Mouse (Mus musculus): Measurements from ENCODE around the gene Mesp1.
"Not testable (repeated sequence)": the region's sequence is repeated elsewhere in the genome, so short reads cannot be mapped to it uniquely, and the experiment has no call there.

Mesp1 gene

GRCm38 (mm10) chr7:79793688-79794087 is at the start of gene Mesp1:
Gene Mesp1 (minus strand): TSS chr7:79793788.
- no peak for DNase-seq

GRCm38 (mm10) chr7:79842163-79842562 is 48.6 kb upstream of the Mesp1 start:
- no peak for DNase-seq

DNA sequence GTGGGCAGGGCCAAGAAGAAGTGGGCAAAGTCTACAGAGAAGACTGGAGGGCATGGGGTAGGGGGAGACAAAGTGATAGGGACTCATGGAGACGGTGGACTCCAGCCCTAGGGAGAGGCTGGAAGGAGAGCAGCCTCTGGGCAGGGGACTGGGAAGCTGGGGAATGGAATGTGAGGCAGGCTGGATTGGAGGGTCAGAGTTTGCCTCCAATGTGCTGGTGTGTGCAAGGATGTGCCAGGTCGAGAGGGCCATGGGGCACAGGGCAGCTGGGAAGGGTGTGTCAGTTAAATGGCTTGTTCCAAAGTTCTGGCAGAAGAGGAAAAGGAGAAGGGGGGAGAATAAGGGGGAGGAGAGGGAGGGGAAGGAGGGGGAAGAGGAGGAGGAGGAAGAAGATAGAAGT is 43.7 kb upstream of the Mesp1 start:
- no peak for DNase-seq

DNA sequence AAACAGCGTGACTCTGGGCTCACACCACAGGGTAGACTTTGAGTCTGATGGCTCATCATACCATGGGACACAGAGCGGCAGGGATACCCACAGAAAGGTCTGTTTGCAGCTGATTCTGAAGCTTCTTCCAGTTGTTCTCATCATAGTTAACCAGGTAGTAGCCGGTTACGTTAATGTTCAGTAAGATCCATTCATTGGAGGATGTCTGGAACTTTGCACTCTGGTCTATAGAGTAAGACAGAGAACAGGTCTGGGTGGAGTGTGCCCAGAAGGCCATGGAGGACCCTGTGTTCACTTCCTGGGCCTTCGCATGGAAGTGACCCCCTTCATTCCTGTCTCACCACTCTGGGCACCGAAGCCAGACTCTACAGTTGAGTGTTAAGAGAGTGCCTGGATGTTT is 41.6 kb upstream of the Mesp1 start:
- DNase-seq = no peak

- DNase-seq = no peak
Measured at GRCm38 (mm10) chr7:79832980-79833379, 39.4 kb upstream of the Mesp1 start.

DNA sequence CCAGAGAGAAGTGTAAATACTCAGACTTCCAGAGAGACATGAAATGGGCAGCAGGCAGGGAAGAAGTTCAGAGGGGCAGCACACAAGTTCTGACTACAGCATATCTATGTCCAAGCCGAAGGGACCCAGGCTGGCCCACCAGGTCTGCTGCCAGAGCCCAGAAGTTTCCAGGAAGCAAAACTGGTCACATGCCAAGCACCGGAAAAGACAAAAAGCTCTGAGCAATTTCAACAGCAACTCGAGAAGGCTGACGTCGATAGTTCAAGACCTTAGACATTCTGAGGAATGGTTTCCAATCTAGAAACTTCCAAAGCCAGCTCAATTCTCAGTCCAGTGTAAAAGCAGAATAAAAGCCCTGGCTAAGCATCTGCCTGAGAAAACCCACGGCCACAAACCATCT is 38.0 kb upstream of the Mesp1 start:
- DNase-seq = no peak

GRCm38 (mm10) chr7:79831145-79831544 is 37.6 kb upstream of the Mesp1 start:
- DNase-seq = no peak

DNA sequence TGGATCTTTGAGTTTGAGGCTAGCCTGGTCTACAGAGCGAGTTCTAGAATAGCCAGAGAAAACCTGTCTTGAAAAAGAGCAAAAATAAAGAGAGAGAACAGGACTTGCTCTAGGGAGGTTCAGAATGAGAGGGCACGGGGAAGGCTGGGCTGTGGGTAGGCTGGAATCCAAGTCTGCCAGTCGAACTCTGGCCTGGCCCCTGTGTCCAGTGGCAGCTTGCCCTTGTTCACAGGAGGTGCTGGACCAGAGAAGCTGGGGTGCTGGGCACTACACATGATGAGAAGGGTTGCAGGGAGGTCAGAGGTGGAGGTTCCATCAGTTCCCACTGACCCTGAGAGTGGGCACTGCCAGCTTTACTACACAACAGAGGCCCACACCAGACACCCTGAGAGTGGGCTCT is 34.8 kb upstream of the Mesp1 start:
- DNase-seq = no peak

- no peak for DNase-seq
Measured at GRCm38 (mm10) chr7:79822092-79822695, 28.6 kb upstream of the Mesp1 start.

GRCm38 (mm10) chr7:79819996-79820395 is 26.4 kb upstream of the Mesp1 start:
- DNase-seq = no peak

DNA sequence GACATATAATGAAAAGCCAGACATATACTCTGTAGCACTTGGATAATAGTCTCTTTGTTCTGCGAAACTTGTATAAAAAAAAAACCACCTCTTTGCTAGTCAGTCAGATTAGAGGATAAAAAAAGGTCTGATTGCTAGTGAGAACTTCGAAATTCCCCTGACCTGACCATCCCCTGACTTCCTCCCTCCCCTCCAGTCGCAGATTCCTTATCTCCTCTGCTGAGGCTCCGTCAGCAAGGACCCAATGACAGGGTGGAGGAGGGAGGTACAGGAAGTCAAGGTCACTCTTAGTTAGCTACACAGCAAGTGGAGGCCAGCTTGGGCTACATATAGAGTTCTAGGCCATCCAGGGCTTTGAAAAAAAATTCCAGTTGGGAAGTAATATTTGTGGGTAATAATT is 25.9 kb upstream of the Mesp1 start:
- no peak for DNase-seq

- DNase-seq = no peak
Measured at GRCm38 (mm10) chr7:79818321-79818720, 24.7 kb upstream of the Mesp1 start.

- DNase-seq = no peak
Measured at GRCm38 (mm10) chr7:79813409-79813808, 19.8 kb upstream of the Mesp1 start.

DNA sequence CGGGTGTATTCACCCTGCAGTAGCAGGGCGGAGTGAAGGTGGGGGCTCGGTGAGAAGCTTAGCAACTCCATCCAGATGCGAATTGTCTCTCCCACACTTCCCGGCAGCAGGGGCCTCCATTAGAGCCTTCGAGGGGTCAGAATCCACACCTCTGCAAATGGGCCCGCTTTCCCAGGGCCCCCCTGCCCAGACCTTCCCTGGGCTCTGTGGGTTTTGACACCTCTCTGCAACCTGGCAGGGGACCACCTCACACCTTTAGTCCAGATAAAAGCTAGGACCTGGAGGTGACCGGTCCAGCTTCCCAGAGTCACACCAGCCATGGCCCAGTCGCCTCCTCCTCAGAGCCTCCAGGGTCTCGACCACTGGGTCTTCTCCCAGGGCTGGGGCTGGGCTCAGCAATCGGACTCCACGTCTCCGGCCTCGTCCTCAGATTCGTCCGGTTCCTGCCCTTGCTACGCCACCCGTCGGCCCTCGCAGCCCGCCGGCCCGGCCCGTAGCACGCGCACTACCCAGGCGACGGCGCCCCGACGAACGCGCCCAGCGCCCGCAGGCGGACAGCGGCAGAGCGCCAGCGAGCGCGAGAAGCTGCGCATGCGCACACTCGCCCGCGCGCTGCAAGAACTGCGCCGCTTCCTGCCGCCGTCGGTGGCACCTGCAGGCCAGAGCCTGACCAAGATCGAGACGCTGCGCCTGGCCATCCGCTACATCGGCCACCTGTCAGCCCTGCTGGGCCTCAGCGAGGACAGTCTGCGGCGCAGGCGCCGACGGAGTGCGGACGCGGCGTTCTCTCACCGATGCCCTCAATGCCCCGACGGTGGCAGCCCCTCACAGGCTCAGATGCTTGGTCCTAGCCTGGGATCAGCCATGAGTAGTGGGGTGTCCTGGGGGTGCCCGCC is 17.3 kb upstream of the Mesp1 start, which contains the start of gene Mesp2:
TSS of gene Mesp2 (plus strand) at position 117 of the 896 bp plus-strand sequence.
- peak; percentile 81 for DNase-seq

GRCm38 (mm10) chr7:79808561-79808960 is 15.0 kb upstream of the Mesp1 start:
- DNase-seq = no peak

GRCm38 (mm10) chr7:79803887-79804286 is 10.3 kb upstream of the Mesp1 start:
- no peak for DNase-seq

GRCm38 (mm10) chr7:79802037-79802436 is 8.4 kb upstream of the Mesp1 start:
- DNase-seq = no peak

DNA sequence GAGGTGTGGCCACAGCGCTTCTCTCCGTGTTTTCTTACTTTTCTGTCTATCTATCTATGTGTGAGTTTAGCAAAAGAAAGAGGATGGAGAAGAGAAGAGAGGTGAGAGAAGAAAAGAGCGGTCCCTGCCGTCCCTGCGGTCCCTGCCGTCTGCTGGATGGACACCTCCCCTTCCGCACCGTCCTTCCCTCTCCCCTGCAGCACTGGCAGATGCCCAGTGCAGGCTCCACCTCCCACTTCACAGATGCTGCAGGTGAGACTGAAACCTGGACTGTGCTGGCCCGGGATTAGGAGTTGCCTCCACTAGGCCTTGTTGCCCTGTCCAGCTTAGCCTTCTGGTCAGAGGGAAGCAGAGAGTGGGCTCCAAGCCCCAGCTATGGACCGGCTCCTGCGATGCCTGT is 7.8 kb upstream of the Mesp1 start:
- DNase-seq = no peak

GRCm38 (mm10) chr7:79800336-79800735 is 6.7 kb upstream of the Mesp1 start:
- no peak for DNase-seq

- DNase-seq = no peak
Measured at GRCm38 (mm10) chr7:79799506-79799905, 5.9 kb upstream of the Mesp1 start.

DNA sequence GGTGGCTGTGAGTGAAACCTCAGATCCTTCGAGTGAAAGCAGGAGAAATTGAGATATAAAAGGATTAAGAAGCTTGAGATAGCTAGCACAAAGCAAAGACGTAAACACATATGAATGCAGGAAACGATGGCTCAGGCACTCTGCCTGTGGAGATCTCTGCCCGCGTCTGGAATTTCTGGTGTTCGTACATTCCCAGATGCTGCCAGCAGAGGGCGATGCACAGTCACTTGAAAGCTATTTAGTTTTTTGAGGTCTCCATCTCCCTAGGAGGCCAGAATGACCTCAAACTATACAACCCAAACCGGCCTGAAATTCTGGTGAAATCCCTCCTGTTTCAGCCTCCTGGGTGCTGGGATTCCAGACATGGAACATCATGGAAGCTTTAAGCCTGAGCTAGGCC is 5.5 kb upstream of the Mesp1 start:
- peak; percentile 64 for DNase-seq

- no peak for DNase-seq
Measured at GRCm38 (mm10) chr7:79798606-79799005, 5.0 kb upstream of the Mesp1 start.

DNA sequence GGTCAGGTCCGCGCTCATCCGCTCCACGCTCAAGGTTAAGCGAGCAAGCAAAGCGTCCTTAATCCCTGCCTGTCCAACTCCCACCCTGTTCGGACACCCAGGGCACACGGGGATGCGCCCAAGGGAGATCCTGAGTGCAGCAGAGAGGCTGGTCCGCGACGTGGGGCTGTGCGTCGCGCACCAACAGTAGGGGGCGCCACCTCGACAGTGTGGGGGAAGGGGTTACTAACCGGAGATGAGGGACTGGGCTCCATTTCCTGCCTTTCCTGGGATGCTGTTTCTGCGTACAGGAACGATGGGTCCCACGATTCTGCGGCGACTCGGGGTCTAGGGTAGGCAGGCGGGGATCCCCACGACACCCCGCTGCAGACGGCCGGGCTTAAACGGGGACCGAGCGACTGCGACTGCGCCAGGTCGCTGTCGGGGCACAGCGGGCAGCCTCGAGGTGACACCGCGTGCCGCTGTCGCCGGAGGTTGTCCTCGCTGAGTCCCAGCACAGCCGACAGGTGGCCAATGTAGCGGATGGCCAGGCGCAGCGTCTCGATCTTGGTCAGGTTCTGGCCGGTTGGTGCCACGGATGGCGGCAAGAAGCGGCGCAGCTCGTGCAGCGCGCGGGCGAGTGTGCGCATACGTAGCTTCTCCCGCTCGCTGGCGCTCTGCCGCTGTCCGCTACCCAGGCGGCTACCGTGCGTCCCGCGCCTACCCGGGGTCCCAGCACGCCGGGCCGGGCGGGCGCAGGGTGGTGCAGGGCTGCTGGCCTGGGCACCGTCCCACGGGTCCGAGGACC is 760 bp downstream of the Mesp1 start:
- peak; percentile 41 for DNase-seq

DNA sequence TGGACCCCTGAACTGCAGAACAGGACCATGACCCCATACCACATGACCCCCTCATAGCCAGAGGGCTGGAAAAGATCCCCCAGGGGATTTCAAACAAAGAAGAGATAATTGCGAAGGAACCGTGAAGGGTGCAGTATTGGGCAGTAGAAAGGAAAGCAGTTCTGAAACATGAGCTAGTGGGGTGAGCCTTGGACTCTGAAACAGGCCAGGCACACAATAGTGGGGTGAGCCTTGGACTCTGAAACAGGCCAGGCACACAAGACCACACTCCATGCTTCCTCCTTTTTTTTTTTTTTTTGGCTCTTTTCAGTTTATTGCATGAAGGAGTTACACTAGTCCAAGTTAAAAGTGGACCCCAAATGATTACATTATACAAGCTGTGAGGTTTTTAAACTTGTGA is 3.8 kb downstream of the Mesp1 start:
- not testable (repeated sequence) for DNase-seq

All from thymus, postnatal 25 days (tissue).